Comparison of ENCODE assay signal across 20 mouse cellular contexts in the genomic region with DNA sequence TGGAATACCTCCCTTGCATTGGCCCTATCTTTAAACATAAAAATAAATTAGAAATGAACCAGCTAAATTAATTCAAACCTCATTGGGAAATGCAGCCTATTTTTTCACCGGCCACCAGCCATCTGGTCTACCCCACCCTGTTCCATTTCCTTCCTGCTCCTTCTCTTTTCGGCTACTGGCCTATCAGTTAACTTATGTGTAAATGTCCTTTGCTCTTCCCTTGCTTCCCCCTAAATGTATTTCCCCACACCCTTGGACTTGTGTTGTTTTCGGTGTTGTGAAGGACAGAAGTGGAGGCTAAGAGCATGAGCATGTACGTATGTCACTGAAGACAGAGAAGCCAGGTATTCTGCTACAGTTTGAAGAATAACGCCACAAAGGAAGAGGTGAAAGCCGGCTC.
DNase-seq lines count a peak whose midpoint lies in the region; ATAC-seq lines count a peak whose summit lies in the region.
"Had no signal": no experiment of that assay in that cellular context is flagged by ENCODE, and none has a peak within 500 bp of the region (broad histone marks: within the 10 kb centered on the region; RNA-seq: fewer than 3 reads in every experiment).

No protein-coding gene starts in this region.

- no peak for DNase-seq in frontal cortex, postnatal 14 days (ENCODE audit: low spot score in 2 of 2)
- peak; percentile 55 for DNase-seq in heart, adult 11 months
- peak; percentile 76 for DNase-seq in midbrain, embryonic 11.5 days (ENCODE audit: low spot score, missing footprints)
- DNase-seq: adrenal gland, adult 2 months; adrenal gland, adult 8-10 months; adrenal gland, postnatal 10 days; adrenal gland, postnatal 14 days; adrenal gland, postnatal 25 days; adrenal gland, postnatal 36 days; B cell, adult 2 months; cerebellum, adult 11 months; cerebellum, adult 11-12 months; cerebellum, adult 18-20 months had no signal

- H3K9me3 ChIP-seq in heart, embryonic 12.5 days (replicated peaks) = no peaks in the 10 kb centered on the region
- H3K9me3 ChIP-seq in midbrain, embryonic 11.5 days (ENCODE audit: control insufficient read depth, low read length) = no peaks in the 10 kb centered on the region
- H3K9me3 ChIP-seq in midbrain, embryonic 16.5 days (replicated peaks; ENCODE audit: control insufficient read depth, low read length, poor library complexity, severe bottlenecking) = no peaks in the 10 kb centered on the region

- H3K4me3 ChIP-seq in heart, embryonic 12.5 days = no peak overlapping the region
- H3K4me3 ChIP-seq in midbrain, embryonic 11.5 days (ENCODE audit: low read depth, low read length) = no peak overlapping the region
- no peak overlapping the region for H3K4me3 ChIP-seq in midbrain, embryonic 16.5 days (ENCODE audit: low read depth, low read length)

- H3K9ac ChIP-seq in heart, embryonic 12.5 days = no peak overlapping the region
- no peak overlapping the region for H3K9ac ChIP-seq in midbrain, embryonic 11.5 days (ENCODE audit: low read length)
- no peak overlapping the region for H3K9ac ChIP-seq in midbrain, embryonic 16.5 days (ENCODE audit: low read depth, low read length)

- 81% methylated on average over 6 of the region's 6 CpGs for WGBS in heart, embryonic 12.5 days
- 93% methylated on average over 6 of the region's 6 CpGs for WGBS in midbrain, embryonic 11.5 days
- 93% methylated on average over 6 of the region's 6 CpGs for WGBS in midbrain, embryonic 16.5 days

- no peak overlapping the region for H3K27ac ChIP-seq in heart, embryonic 12.5 days (ENCODE audit: poor library complexity, severe bottlenecking)
- no peak overlapping the region for H3K27ac ChIP-seq in midbrain, embryonic 11.5 days (ENCODE audit: low read depth, low read length)
- no peak overlapping the region for H3K27ac ChIP-seq in midbrain, embryonic 16.5 days (ENCODE audit: low read length)

- 0 out of 2 replicates have a peak, but pooled peaks have one; percentile 25 for ATAC-seq in frontal cortex, adult (ENCODE audit: low TSS enrichment)
- ATAC-seq in heart, embryonic 12.5 days (ENCODE audit: insufficient number of reproducible peaks, low FRiP score) = no peak
- no peak for ATAC-seq in midbrain, embryonic 11.5 days (ENCODE audit: low FRiP score)
- ATAC-seq in midbrain, embryonic 16.5 days = no peak
- ATAC-seq: activated CD4-positive, CD25-positive, alpha-beta regulatory T cell, adult 4 months; CD4-positive, CD25-positive, alpha-beta regulatory T cell, adult 4 months; Patski had no signal

- no peaks in the 10 kb centered on the region for H3K4me1 ChIP-seq in heart, embryonic 12.5 days (replicated peaks)
- no peaks in the 10 kb centered on the region for H3K4me1 ChIP-seq in midbrain, embryonic 11.5 days (ENCODE audit: control insufficient read depth, insufficient read depth, low read length)
- H3K4me1 ChIP-seq in midbrain, embryonic 16.5 days (ENCODE audit: control insufficient read depth, insufficient read depth, low read length) = 0 out of 2 replicates have a peak, but pooled peaks cover under 1% of the 10 kb centered on the region

- no peak overlapping the region for H3K4me2 ChIP-seq in heart, embryonic 12.5 days
- no peak overlapping the region for H3K4me2 ChIP-seq in midbrain, embryonic 11.5 days
- H3K4me2 ChIP-seq in midbrain, embryonic 16.5 days (ENCODE audit: low read length) = no peak overlapping the region

- no peaks in the 10 kb centered on the region for H3K36me3 ChIP-seq in heart, embryonic 12.5 days
- H3K36me3 ChIP-seq in midbrain, embryonic 11.5 days (ENCODE audit: control insufficient read depth, insufficient read depth, low read length) = no peaks in the 10 kb centered on the region
- 0 out of 2 replicates have a peak, but pooled peaks cover 2% of the 10 kb centered on the region for H3K36me3 ChIP-seq in midbrain, embryonic 16.5 days (ENCODE audit: control insufficient read depth, insufficient read depth, low read length)
- H3K36me3 ChIP-seq: G1E had no signal

- no peaks in the 10 kb centered on the region for H3K27me3 ChIP-seq in heart, embryonic 12.5 days (replicated peaks)
- H3K27me3 ChIP-seq in midbrain, embryonic 11.5 days (ENCODE audit: control insufficient read depth, insufficient read depth, low read length) = no peaks in the 10 kb centered on the region
- H3K27me3 ChIP-seq in midbrain, embryonic 16.5 days (ENCODE audit: control insufficient read depth, insufficient read depth, low read depth, low read length) = no peaks in the 10 kb centered on the region
- H3K27me3 ChIP-seq: Patski had no signal

Comparison
In these comparisons a context has a peak if more than half of its experiments do, and no peak if none do; other contexts are left out.
1. DNase-seq: peak in heart, adult 11 months (single experiment) and midbrain, embryonic 11.5 days (single experiment); none in frontal cortex, postnatal 14 days (0 of 2).